Mouse (Mus musculus): Measurements from ENCODE around the gene Bmpr1a. TPM values are rescaled to one million over a fixed set of nuclear protein-coding genes. Genes with fewer than 3 reads are reported as not detected.

Gene Bmpr1a
- total and polyA plus RNA-seq, 2 experiments from 2014 or later, result 20.6 to 52.5 TPM

GRCm38 (mm10) chr14:34501447-34501803, 1.7 kb downstream of the Bmpr1a start:
- under 1% methylated on average over 16 of the region's 16 CpGs for WGBS
- no peak for DNase-seq (ENCODE audit: low spot score)
- H3K4me3 ChIP-seq (ENCODE audit: low read length), result peak overlapping the region; percentile 95

GRCm38 (mm10) chr14:34500309-34500708, 2.8 kb downstream of the Bmpr1a start:
- no peak overlapping the region for H3K9ac ChIP-seq (replicated peaks; ENCODE audit: low read length)
- TF ChIP-seq CTCF (IDR thresholded peaks at IDR 0.05; ENCODE audit: low read depth), result no peak
- peak; percentile 35 for DNase-seq (ENCODE audit: low spot score)
- no peak overlapping the region for H3K27ac ChIP-seq
- peak overlapping the region; percentile 76 for H3K4me2 ChIP-seq (ENCODE audit: low read depth, low read length)
- WGBS, result 5% methylated on average over 4 of the region's 4 CpGs
- H3K27me3 ChIP-seq (ENCODE audit: insufficient read depth, low read length), result no peaks in the 10 kb centered on the region
- H3K4me1 ChIP-seq (ENCODE audit: insufficient read depth, low read length), result peaks cover 10% of the 10 kb centered on the region; the same call in 1 of the 2 replicates
- no peak for ATAC-seq
- H3K9me3 ChIP-seq (ENCODE audit: low read length), result no peaks in the 10 kb centered on the region
- H3K4me3 ChIP-seq (ENCODE audit: low read length), result peak overlapping the region; percentile 95
- no peaks in the 10 kb centered on the region for H3K36me3 ChIP-seq (ENCODE audit: insufficient read depth, low read length)

More at GRCm38 (mm10) chr14:34501447-34501803, 1.7 kb downstream of the Bmpr1a start:
- peak overlapping the region; percentile 76 for H3K4me2 ChIP-seq (ENCODE audit: low read depth, low read length)
- H3K27me3 ChIP-seq (ENCODE audit: insufficient read depth, low read length), result no peaks in the 10 kb centered on the region
- no peak for ATAC-seq
- H3K9ac ChIP-seq (replicated peaks; ENCODE audit: low read length), result peak overlapping the region; percentile 96
- H3K4me1 ChIP-seq (ENCODE audit: insufficient read depth, low read length), result peaks cover 10% of the 10 kb centered on the region; the same call in 1 of the 2 replicates
- no peak for TF ChIP-seq CTCF (IDR thresholded peaks at IDR 0.05; ENCODE audit: low read depth)
- no peaks in the 10 kb centered on the region for H3K36me3 ChIP-seq (ENCODE audit: insufficient read depth, low read length)
- no peaks in the 10 kb centered on the region for H3K9me3 ChIP-seq (ENCODE audit: low read length)
- peak overlapping the region; percentile 96 for H3K27ac ChIP-seq

GRCm38 (mm10) chr14:34499664-34500063, 3.5 kb downstream of the Bmpr1a start:
- no peak for TF ChIP-seq CTCF (IDR thresholded peaks at IDR 0.05; ENCODE audit: low read depth)
- Histone ChIP-seq H3K9ac (replicated peaks; ENCODE audit: low read length) (no peak overlapping the region), H3K4me2 (ENCODE audit: low read depth, low read length) (peak overlapping the region; percentile 76), H3K4me1 (ENCODE audit: insufficient read depth, low read length) (peaks cover 10% of the 10 kb centered on the region; the same call in 1 of the 2 replicates), H3K4me3 (ENCODE audit: low read length) (0 out of 2 replicates have a peak overlapping the region, but pooled peaks have one; percentile 95), H3K36me3 (ENCODE audit: insufficient read depth, low read length) (no peaks in the 10 kb centered on the region), H3K9me3 (ENCODE audit: low read length) (no peaks in the 10 kb centered on the region), H3K27ac (no peak overlapping the region), H3K27me3 (ENCODE audit: insufficient read depth, low read length) (no peaks in the 10 kb centered on the region)
- 54% methylated on average over 4 of the region's 4 CpGs for WGBS
- DNase-seq (ENCODE audit: low spot score) (no peak), ATAC-seq (no peak)

GRCm38 (mm10) chr14:34497346-34497745, 5.8 kb downstream of the Bmpr1a start:
- Histone ChIP-seq H3K4me1 (ENCODE audit: insufficient read depth, low read length) (peaks cover 10% of the 10 kb centered on the region; the same call in 1 of the 2 replicates), H3K4me2 (ENCODE audit: low read depth, low read length) (no peak overlapping the region), H3K9me3 (ENCODE audit: low read length) (no peaks in the 10 kb centered on the region), H3K27ac (no peak overlapping the region), H3K27me3 (ENCODE audit: insufficient read depth, low read length) (no peaks in the 10 kb centered on the region), H3K36me3 (ENCODE audit: insufficient read depth, low read length) (no peaks in the 10 kb centered on the region), H3K9ac (replicated peaks; ENCODE audit: low read length) (no peak overlapping the region), H3K4me3 (ENCODE audit: low read length) (no peak overlapping the region)
- TF ChIP-seq CTCF (IDR thresholded peaks at IDR 0.05; ENCODE audit: low read depth), result no peak
- 54% methylated on average over 3 of the region's 3 CpGs for WGBS
- no peak for DNase-seq (ENCODE audit: low spot score)
- no peak for ATAC-seq

- no peak overlapping the region for H3K27ac ChIP-seq
- no peaks in the 10 kb centered on the region for H3K9me3 ChIP-seq (ENCODE audit: low read length)
- H3K9ac ChIP-seq (replicated peaks; ENCODE audit: low read length), result no peak overlapping the region
- no peaks in the 10 kb centered on the region for H3K27me3 ChIP-seq (ENCODE audit: insufficient read depth, low read length)
- H3K4me2 ChIP-seq (ENCODE audit: low read depth, low read length), result no peak overlapping the region
- TF ChIP-seq CTCF (IDR thresholded peaks at IDR 0.05; ENCODE audit: low read depth), result no peak
- H3K4me1 ChIP-seq (ENCODE audit: insufficient read depth, low read length), result no peaks in the 10 kb centered on the region
- DNase-seq (ENCODE audit: low spot score) (no peak), ATAC-seq (no peak)
- no peaks in the 10 kb centered on the region for H3K36me3 ChIP-seq (ENCODE audit: insufficient read depth, low read length)
- 95% methylated on average over 3 of the region's 3 CpGs for WGBS
- no peak overlapping the region for H3K4me3 ChIP-seq (ENCODE audit: low read length)
These were observed 9.5 kb downstream of the Bmpr1a start for GRCm38 (mm10) chr14:34493682-34494081.

GRCm38 (mm10) chr14:34492688-34493087, 10.5 kb downstream of the Bmpr1a start:
- H3K9me3 ChIP-seq (ENCODE audit: low read length), result no peaks in the 10 kb centered on the region
- DNase-seq (ENCODE audit: low spot score), result no peak
- H3K36me3 ChIP-seq (ENCODE audit: insufficient read depth, low read length), result no peaks in the 10 kb centered on the region
- no peaks in the 10 kb centered on the region for H3K4me1 ChIP-seq (ENCODE audit: insufficient read depth, low read length)
- no peak for ATAC-seq
- no peak overlapping the region for H3K4me2 ChIP-seq (ENCODE audit: low read depth, low read length)
- H3K27ac ChIP-seq, result no peak overlapping the region
- H3K9ac ChIP-seq (replicated peaks; ENCODE audit: low read length), result no peak overlapping the region
- 90% methylated on average over 2 of the region's 2 CpGs for WGBS
- no peak overlapping the region for H3K4me3 ChIP-seq (ENCODE audit: low read length)
- no peaks in the 10 kb centered on the region for H3K27me3 ChIP-seq (ENCODE audit: insufficient read depth, low read length)
- TF ChIP-seq CTCF (IDR thresholded peaks at IDR 0.05; ENCODE audit: low read depth), result no peak

GRCm38 (mm10) chr14:34490965-34491364, 12.2 kb downstream of the Bmpr1a start:
- no peak for ATAC-seq
- Histone ChIP-seq H3K4me3 (ENCODE audit: low read length) (no peak overlapping the region), H3K9me3 (ENCODE audit: low read length) (no peaks in the 10 kb centered on the region), H3K27me3 (ENCODE audit: insufficient read depth, low read length) (no peaks in the 10 kb centered on the region), H3K4me1 (ENCODE audit: insufficient read depth, low read length) (no peaks in the 10 kb centered on the region), H3K36me3 (ENCODE audit: insufficient read depth, low read length) (no peaks in the 10 kb centered on the region), H3K9ac (replicated peaks; ENCODE audit: low read length) (no peak overlapping the region), H3K27ac (no peak overlapping the region), H3K4me2 (ENCODE audit: low read depth, low read length) (no peak overlapping the region)
- WGBS, result 82% methylated on average over 1 of the region's 1 CpGs
- no peak for TF ChIP-seq CTCF (IDR thresholded peaks at IDR 0.05; ENCODE audit: low read depth)
- no peak for DNase-seq (ENCODE audit: low spot score)

All from hindbrain, postnatal 0 days (tissue).